Mouse (Mus musculus): Measurements from ENCODE around the gene Rab10. TPM values are rescaled to one million over a fixed set of nuclear protein-coding genes. Genes with fewer than 3 reads are reported as not detected.

The Rab10 gene
- polyA plus RNA-seq, 1 experiment from 2014 or later, result 176 TPM

GRCm38 (mm10) chr12:3237799-3238198, 72.0 kb downstream of the Rab10 start:
- Histone ChIP-seq H3K9me3 (ENCODE audit: control insufficient read depth, low read length) (no peaks in the 10 kb centered on the region), H3K27me3 (ENCODE audit: control insufficient read depth, insufficient read depth, low read length) (no peaks in the 10 kb centered on the region), H3K27ac (replicated peaks; ENCODE audit: low read depth, low read length) (no peak overlapping the region), H3K4me2 (ENCODE audit: low read length) (no peak overlapping the region), H3K9ac (replicated peaks; ENCODE audit: low read length) (no peak overlapping the region), H3K4me1 (ENCODE audit: control insufficient read depth, insufficient read depth, low read length) (peaks cover 4% of the 10 kb centered on the region; the same call in 1 of the 2 replicates), H3K4me3 (replicated peaks; ENCODE audit: low read depth, low read length) (no peak overlapping the region), H3K36me3 (ENCODE audit: control insufficient read depth, insufficient read depth, low read length) (peaks cover 29% of the 10 kb centered on the region)
- WGBS, result 65% methylated on average over 5 of the region's 5 CpGs
- ATAC-seq (ENCODE audit: low FRiP score, low TSS enrichment) (no peak), DNase-seq (no peak)

DNA sequence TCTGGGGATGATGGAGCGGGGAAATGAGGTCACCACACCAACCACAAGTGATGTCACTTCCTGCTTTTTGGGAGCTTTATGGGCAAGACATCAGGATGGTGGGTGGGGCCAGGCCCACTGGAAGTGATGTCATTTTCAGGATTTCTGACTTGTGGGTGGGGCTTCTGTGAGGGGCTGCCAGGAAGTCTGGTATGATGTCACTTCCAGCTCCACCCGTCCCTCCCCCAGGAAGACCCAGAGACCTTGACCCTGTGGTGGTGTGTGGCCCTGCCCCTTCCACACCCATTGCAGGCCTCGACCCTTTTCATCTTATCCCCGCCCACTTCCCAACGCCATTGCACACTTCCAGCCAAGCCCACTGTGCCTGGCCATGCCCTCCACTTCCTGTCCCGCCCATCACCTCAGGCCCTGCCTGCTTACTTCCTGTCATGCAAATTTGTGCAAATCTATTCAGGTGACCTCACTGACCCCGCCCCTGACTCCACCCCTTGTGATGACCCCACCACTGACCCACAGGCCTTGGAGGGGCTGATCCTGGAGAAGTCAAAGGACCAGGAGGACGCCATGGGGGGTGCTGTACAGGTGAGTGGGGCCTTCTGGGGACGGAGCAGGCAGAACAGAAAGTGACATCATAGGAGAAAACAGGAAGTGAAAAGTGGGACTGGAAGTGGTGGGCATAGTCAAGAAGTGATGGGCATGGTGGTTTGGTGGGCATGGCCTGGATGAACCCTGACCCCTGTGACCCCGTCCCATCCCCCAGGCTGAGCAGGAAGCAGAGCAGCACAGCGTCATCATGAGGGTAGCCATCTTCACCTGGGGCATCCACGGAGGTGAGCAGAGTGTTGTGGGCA, 72.7 kb downstream of the Rab10 start:
- no peaks in the 10 kb centered on the region for H3K27me3 ChIP-seq (ENCODE audit: control insufficient read depth, insufficient read depth, low read length)
- no peak overlapping the region for H3K27ac ChIP-seq (replicated peaks; ENCODE audit: low read depth, low read length)
- ATAC-seq (ENCODE audit: low FRiP score, low TSS enrichment) (no peak; the same call in 1 of the 2 replicates), DNase-seq (no peak)
- peaks cover 4% of the 10 kb centered on the region; the same call in 1 of the 2 replicates for H3K4me1 ChIP-seq (ENCODE audit: control insufficient read depth, insufficient read depth, low read length)
- no peak overlapping the region for H3K9ac ChIP-seq (replicated peaks; ENCODE audit: low read length)
- no peak overlapping the region for H3K4me2 ChIP-seq (ENCODE audit: low read length)
- peaks cover 28% of the 10 kb centered on the region for H3K36me3 ChIP-seq (ENCODE audit: control insufficient read depth, insufficient read depth, low read length)
- H3K4me3 ChIP-seq (replicated peaks; ENCODE audit: low read depth, low read length), result no peak overlapping the region
- H3K9me3 ChIP-seq (ENCODE audit: control insufficient read depth, low read length), result no peaks in the 10 kb centered on the region
- WGBS, result 98% methylated on average over 12 of the region's 12 CpGs

GRCm38 (mm10) chr12:3236163-3236641, 73.6 kb downstream of the Rab10 start:
- H3K9me3 ChIP-seq (ENCODE audit: control insufficient read depth, low read length), result no peaks in the 10 kb centered on the region
- peak overlapping the region; percentile 60 for H3K4me2 ChIP-seq (ENCODE audit: low read length)
- peak; percentile 68 for DNase-seq
- H3K9ac ChIP-seq (replicated peaks; ENCODE audit: low read length), result peak overlapping the region; percentile 54; the same call in 1 of the 2 replicates
- H3K4me3 ChIP-seq (replicated peaks; ENCODE audit: low read depth, low read length), result peak overlapping the region; percentile 63
- no peaks in the 10 kb centered on the region for H3K27me3 ChIP-seq (ENCODE audit: control insufficient read depth, insufficient read depth, low read length)
- peaks cover 4% of the 10 kb centered on the region; the same call in 1 of the 2 replicates for H3K4me1 ChIP-seq (ENCODE audit: control insufficient read depth, insufficient read depth, low read length)
- H3K36me3 ChIP-seq (ENCODE audit: control insufficient read depth, insufficient read depth, low read length), result peaks cover 27% of the 10 kb centered on the region
- 55% methylated on average over 14 of the region's 14 CpGs for WGBS
- peak overlapping the region; percentile 92 for H3K27ac ChIP-seq (replicated peaks; ENCODE audit: low read depth, low read length)
- peak; percentile 18; the same call in 1 of the 2 replicates for ATAC-seq (ENCODE audit: low FRiP score, low TSS enrichment)

- WGBS, result 13% methylated on average over 39 of the region's 39 CpGs
- peak; percentile 97 for DNase-seq
- peak; percentile 77 for ATAC-seq (ENCODE audit: low FRiP score, low TSS enrichment)
Measured at GRCm38 (mm10) chr12:3235646-3236161, 74.1 kb downstream of the Rab10 start.

GRCm38 (mm10) chr12:3235124-3235631, 74.6 kb downstream of the Rab10 start:
- H3K9ac ChIP-seq (replicated peaks; ENCODE audit: low read length), result peak overlapping the region; percentile 54
- DNase-seq, result peak; percentile 97
- peak overlapping the region; percentile 60 for H3K4me2 ChIP-seq (ENCODE audit: low read length)
- peaks cover 21% of the 10 kb centered on the region for H3K36me3 ChIP-seq (ENCODE audit: control insufficient read depth, insufficient read depth, low read length)
- H3K27me3 ChIP-seq (ENCODE audit: control insufficient read depth, insufficient read depth, low read length), result no peaks in the 10 kb centered on the region
- H3K27ac ChIP-seq (replicated peaks; ENCODE audit: low read depth, low read length), result peak overlapping the region; percentile 92
- ATAC-seq (ENCODE audit: low FRiP score, low TSS enrichment), result peak; percentile 86
- H3K9me3 ChIP-seq (ENCODE audit: control insufficient read depth, low read length), result no peaks in the 10 kb centered on the region
- H3K4me1 ChIP-seq (ENCODE audit: control insufficient read depth, insufficient read depth, low read length), result peaks cover 4% of the 10 kb centered on the region; the same call in 1 of the 2 replicates
- 15% methylated on average over 35 of the region's 36 CpGs for WGBS
- H3K4me3 ChIP-seq (replicated peaks; ENCODE audit: low read depth, low read length), result peak overlapping the region; percentile 63

More at GRCm38 (mm10) chr12:3235646-3236161, 74.1 kb downstream of the Rab10 start:
- H3K4me1 ChIP-seq (ENCODE audit: control insufficient read depth, insufficient read depth, low read length), result peaks cover 4% of the 10 kb centered on the region; the same call in 1 of the 2 replicates
- peak overlapping the region; percentile 63 for H3K4me3 ChIP-seq (replicated peaks; ENCODE audit: low read depth, low read length)
- H3K27ac ChIP-seq (replicated peaks; ENCODE audit: low read depth, low read length), result peak overlapping the region; percentile 92
- H3K36me3 ChIP-seq (ENCODE audit: control insufficient read depth, insufficient read depth, low read length), result peaks cover 27% of the 10 kb centered on the region
- H3K9ac ChIP-seq (replicated peaks; ENCODE audit: low read length), result peak overlapping the region; percentile 54
- H3K9me3 ChIP-seq (ENCODE audit: control insufficient read depth, low read length), result no peaks in the 10 kb centered on the region
- H3K4me2 ChIP-seq (ENCODE audit: low read length), result peak overlapping the region; percentile 60
- H3K27me3 ChIP-seq (ENCODE audit: control insufficient read depth, insufficient read depth, low read length), result no peaks in the 10 kb centered on the region

- Histone ChIP-seq H3K36me3 (ENCODE audit: control insufficient read depth, insufficient read depth, low read length) (peaks cover 12% of the 10 kb centered on the region), H3K9ac (replicated peaks; ENCODE audit: low read length) (no peak overlapping the region), H3K9me3 (ENCODE audit: control insufficient read depth, low read length) (no peaks in the 10 kb centered on the region), H3K4me2 (ENCODE audit: low read length) (no peak overlapping the region), H3K4me3 (replicated peaks; ENCODE audit: low read depth, low read length) (no peak overlapping the region), H3K4me1 (ENCODE audit: control insufficient read depth, insufficient read depth, low read length) (peaks cover 4% of the 10 kb centered on the region; the same call in 1 of the 2 replicates), H3K27me3 (ENCODE audit: control insufficient read depth, insufficient read depth, low read length) (no peaks in the 10 kb centered on the region), H3K27ac (replicated peaks; ENCODE audit: low read depth, low read length) (no peak overlapping the region)
- ATAC-seq (ENCODE audit: low FRiP score, low TSS enrichment) (no peak), DNase-seq (no peak)
- WGBS, result 89% methylated on average over 1 of the region's 1 CpGs
Measured at GRCm38 (mm10) chr12:3234061-3234460, 75.7 kb downstream of the Rab10 start.

GRCm38 (mm10) chr12:3223352-3223751, 86.4 kb downstream of the Rab10 start:
- WGBS, result 72% methylated on average over 2 of the region's 2 CpGs
- no peaks in the 10 kb centered on the region for H3K36me3 ChIP-seq (ENCODE audit: control insufficient read depth, insufficient read depth, low read length)
- H3K9ac ChIP-seq (replicated peaks; ENCODE audit: low read length), result no peak overlapping the region
- no peak overlapping the region for H3K4me2 ChIP-seq (ENCODE audit: low read length)
- H3K4me3 ChIP-seq (replicated peaks; ENCODE audit: low read depth, low read length), result no peak overlapping the region
- H3K9me3 ChIP-seq (ENCODE audit: control insufficient read depth, low read length), result no peaks in the 10 kb centered on the region
- H3K27ac ChIP-seq (replicated peaks; ENCODE audit: low read depth, low read length), result no peak overlapping the region
- ATAC-seq (ENCODE audit: low FRiP score, low TSS enrichment) (no peak), DNase-seq (no peak)
- H3K4me1 ChIP-seq (ENCODE audit: control insufficient read depth, insufficient read depth, low read length), result no peaks in the 10 kb centered on the region
- H3K27me3 ChIP-seq (ENCODE audit: control insufficient read depth, insufficient read depth, low read length), result no peaks in the 10 kb centered on the region

DNA sequence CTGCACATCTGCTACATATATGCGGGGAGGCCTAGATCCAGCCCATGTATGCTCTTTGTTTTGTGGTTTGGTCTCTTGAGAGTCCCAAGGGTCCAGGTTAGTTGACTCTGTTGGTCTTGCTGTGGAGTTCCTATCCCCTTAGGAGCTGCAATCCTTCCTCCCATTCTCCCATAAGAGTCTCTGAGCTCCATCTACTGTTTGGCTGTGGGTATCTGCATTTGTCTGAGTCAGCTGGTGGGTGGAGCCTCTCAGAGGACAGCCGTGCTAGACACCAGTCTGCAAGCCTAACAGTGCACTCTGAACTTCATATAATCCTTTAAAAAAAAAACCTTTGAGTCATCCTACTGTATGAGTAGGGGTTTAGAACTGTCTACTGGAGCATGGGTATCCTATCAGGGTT, 99.6 kb downstream of the Rab10 start:
- H3K36me3 ChIP-seq (ENCODE audit: control insufficient read depth, insufficient read depth, low read length), result no peaks in the 10 kb centered on the region
- H3K4me1 ChIP-seq (ENCODE audit: control insufficient read depth, insufficient read depth, low read length), result no peaks in the 10 kb centered on the region
- H3K9me3 ChIP-seq (ENCODE audit: control insufficient read depth, low read length), result no peaks in the 10 kb centered on the region
- 62% methylated on average over 2 of the region's 2 CpGs for WGBS
- H3K27ac ChIP-seq (replicated peaks; ENCODE audit: low read depth, low read length), result no peak overlapping the region
- no peak overlapping the region for H3K4me2 ChIP-seq (ENCODE audit: low read length)
- no peaks in the 10 kb centered on the region for H3K27me3 ChIP-seq (ENCODE audit: control insufficient read depth, insufficient read depth, low read length)
- no peak overlapping the region for H3K4me3 ChIP-seq (replicated peaks; ENCODE audit: low read depth, low read length)
- no peak for DNase-seq
- H3K9ac ChIP-seq (replicated peaks; ENCODE audit: low read length), result no peak overlapping the region
- ATAC-seq (ENCODE audit: low FRiP score, low TSS enrichment), result no peak
